Mouse (Mus musculus): ENCODE results near the gene Hoxb8.

DNA sequence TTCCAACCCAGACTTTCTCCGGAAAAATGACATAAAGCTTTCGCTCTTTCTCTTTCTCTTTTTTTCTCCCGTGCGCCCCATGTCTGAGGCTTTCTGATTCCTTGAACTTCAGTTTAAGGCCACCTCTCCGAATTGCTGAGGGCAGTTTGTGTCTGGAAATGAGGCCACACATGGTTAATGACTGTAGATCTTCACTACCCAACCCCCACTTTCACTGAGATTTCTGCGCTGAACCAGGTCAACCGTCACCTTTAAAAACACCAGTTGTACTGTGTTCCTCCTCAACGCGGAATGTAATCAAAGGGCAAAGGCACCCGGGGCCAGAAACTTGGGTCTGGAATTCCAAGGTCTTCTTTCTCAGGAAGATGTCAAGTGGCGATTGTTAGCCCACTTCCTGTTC is 27.5 kb upstream of the Hoxb8 start:
- TF ChIP-seq POLR2A (IDR thresholded peaks at IDR 0.05; ENCODE audit: borderline replicate concordance, low read depth, low read length) (no peak), CTCF (IDR thresholded peaks at IDR 0.05; ENCODE audit: low read depth, low read length) (no peak)
